23 mouse cellular contexts compared by ENCODE assay signal in the genomic region with DNA sequence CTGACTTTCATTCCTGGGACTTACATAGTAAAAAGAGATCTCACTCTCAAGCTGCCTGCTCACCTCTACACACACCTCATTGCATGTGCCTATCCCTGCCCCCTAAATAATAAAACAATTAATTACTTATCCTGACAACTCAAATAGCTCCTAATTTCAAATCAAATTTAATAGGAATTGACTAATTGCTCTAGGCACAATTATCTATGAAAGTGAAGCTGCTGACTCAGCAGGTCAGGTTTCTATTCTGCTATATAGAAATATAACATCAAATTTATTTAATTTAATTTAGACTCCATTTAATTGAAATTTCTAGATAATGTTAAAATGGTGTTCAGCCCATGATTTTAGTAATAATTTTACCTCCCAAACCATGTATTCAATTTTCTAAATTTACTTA.
DNase-seq lines count a peak whose midpoint lies in the region; ATAC-seq and TF ChIP-seq lines count a peak whose summit lies in the region.
"Had no signal": no experiment of that assay in that cellular context is flagged by ENCODE, and none has a peak within 500 bp of the region (broad histone marks: within the 10 kb centered on the region; RNA-seq: fewer than 3 reads in every experiment).

No protein-coding gene starts in this region.

- TF ChIP-seq EP300 in CH12.LX (IDR thresholded peaks at IDR 0.05; ENCODE audit: low read length) (no peak), MEL (IDR thresholded peaks at IDR 0.05; ENCODE audit: low read depth in 1 of 2, low read length in 2 of 2) (no peak)

- H3K27me3 ChIP-seq in CH12.LX (replicated peaks) (no peaks in the 10 kb centered on the region), MEL (ENCODE audit: control insufficient read depth in 1 of 2, insufficient read depth in 2 of 2, low read length in 2 of 2) (no peaks in the 10 kb centered on the region)

- no peaks in the 10 kb centered on the region for H3K9me3 ChIP-seq in CH12.LX (replicated peaks; ENCODE audit: low read length)
- no peaks in the 10 kb centered on the region for H3K9me3 ChIP-seq in ES-E14 (ENCODE audit: control insufficient read depth, insufficient read depth, low read depth, low read length)
- H3K9me3 ChIP-seq in MEL (replicated peaks; ENCODE audit: insufficient read depth, low read length) = no peaks in the 10 kb centered on the region
- H3K9me3 ChIP-seq: G1E had no signal

- no peak for ATAC-seq in erythroid progenitor cell, adult 5-6 weeks (replicated peaks; ENCODE audit: low FRiP score, poor library complexity, severe bottlenecking)
- ATAC-seq: activated CD4-positive, CD25-positive, alpha-beta regulatory T cell, adult 4 months; CD4-positive, CD25-positive, alpha-beta regulatory T cell, adult 4 months; Patski had no signal

- no peaks in the 10 kb centered on the region for H3K79me2 ChIP-seq in CH12.LX (replicated peaks; ENCODE audit: control insufficient read depth, extremely low read depth, insufficient read depth, poor library complexity, severe bottlenecking)
- H3K79me2 ChIP-seq in MEL (ENCODE audit: control insufficient read depth, insufficient read depth, low read length, poor library complexity) = no peaks in the 10 kb centered on the region

- in situ Hi-C loops in CH12.LX (cut with MboI; ENCODE audit: low pct_ligation_motif_present, low pct_unique_long_range_greater_than_20kb, low sequenced_read_pairs) (no loop called here), ES-E14 (cut with MboI; ENCODE audit: low sequenced_read_pairs in 2 of 2, unreplicated experiment in 2 of 2) (no loop called here)

- no peak overlapping the region for H3K27ac ChIP-seq in CH12.LX (ENCODE audit: insufficient read depth, low read depth)
- H3K27ac ChIP-seq in ES-E14 (ENCODE audit: insufficient read depth, low read depth, low read length, poor library complexity, severe bottlenecking) = no peak overlapping the region
- no peak overlapping the region for H3K27ac ChIP-seq in MEL (ENCODE audit: control insufficient read depth, low read depth, low read length)

- TF ChIP-seq POLR2A in CH12.LX (IDR thresholded peaks at IDR 0.05; ENCODE audit: low read depth, low read length) (no peak), MEL (IDR thresholded peaks at IDR 0.05; ENCODE audit: control insufficient read depth in 1 of 2, insufficient read depth in 1 of 2, low read depth in 1 of 2, low read length in 2 of 2, poor library complexity in 1 of 2) (no peak)

- H3K4me1 ChIP-seq in CH12.LX (ENCODE audit: control insufficient read depth in 1 of 2, insufficient read depth in 2 of 2) (peaks cover 0 to 6% of the 10 kb centered on the region in 2 experiments; a peak in 2 of 4 replicates), ES-E14 (ENCODE audit: control insufficient read depth in 2 of 2, insufficient read depth in 2 of 2, low read length in 2 of 2, poor library complexity in 1 of 2) (no peaks in the 10 kb centered on the region; a peak in 1 of 4 replicates), MEL (ENCODE audit: control insufficient read depth in 1 of 2, insufficient read depth in 2 of 2, low read length in 2 of 2) (no peaks in the 10 kb centered on the region)

- H3K36me3 ChIP-seq in CH12.LX (replicated peaks in 1 of 2; ENCODE audit: control insufficient read depth in 1 of 2, insufficient read depth in 1 of 2, low read length in 1 of 2) (no peaks in the 10 kb centered on the region), ES-E14 (ENCODE audit: control insufficient read depth, insufficient read depth, low read length, poor library complexity, severe bottlenecking) (no peaks in the 10 kb centered on the region), MEL (ENCODE audit: control insufficient read depth in 1 of 2, insufficient read depth in 2 of 2, low read length in 2 of 2) (no peaks in the 10 kb centered on the region)
- H3K36me3 ChIP-seq: G1E had no signal

- no peak overlapping the region for H3K9ac ChIP-seq in CH12.LX (ENCODE audit: insufficient read depth, low read depth)
- no peak overlapping the region for H3K9ac ChIP-seq in ES-E14 (ENCODE audit: insufficient read depth, low read depth, low read length, poor library complexity, severe bottlenecking)
- no peak overlapping the region for H3K9ac ChIP-seq in MEL (ENCODE audit: control insufficient read depth, low read depth, low read length, poor library complexity, severe bottlenecking)

- no peak for TF ChIP-seq RAD21 in CH12.LX (IDR thresholded peaks at IDR 0.05; ENCODE audit: low read depth, low read length)
- no peak for TF ChIP-seq RAD21 in MEL (IDR thresholded peaks at IDR 0.05; ENCODE audit: low read depth, low read length)

- H3K4me2 ChIP-seq in CH12.LX (ENCODE audit: insufficient read depth, low read depth, poor library complexity, severe bottlenecking) = no peak overlapping the region

- dilution Hi-C loops in CH12.LX (cut with MboI; ENCODE audit: extremely low pct_ligation_motif_present, extremely low pct_unique_long_range_greater_than_20kb, low sequenced_read_pairs) = no loop called here

- H3K4me3 ChIP-seq in CH12.LX (replicated peaks in 1 of 3; ENCODE audit: low read depth in 2 of 3, low read length in 2 of 3, poor library complexity in 1 of 3) (no peak overlapping the region), ES-E14 (ENCODE audit: insufficient read depth in 1 of 2, low read depth in 1 of 2, low read length in 2 of 2, poor library complexity in 1 of 2, severe bottlenecking in 1 of 2) (no peak overlapping the region), MEL (ENCODE audit: control insufficient read depth in 1 of 2, insufficient read depth in 1 of 2, low read depth in 2 of 2, low read length in 2 of 2) (no peak overlapping the region)

- DNase-seq in CH12.LX (ENCODE audit: extremely low read depth) (no peak), ES-E14 (ENCODE audit: low read depth, low spot score) (no peak), MEL (ENCODE audit: low read depth, low spot score) (no peak)
- no peak for DNase-seq in spleen, postnatal 36 days (ENCODE audit: low spot score in 2 of 2)
- no peak for DNase-seq in left cerebral cortex, postnatal 10 days (ENCODE audit: extremely low spot score in 1 of 2, low spot score in 2 of 2)
- DNase-seq: adrenal gland, adult 2 months; adrenal gland, adult 8-10 months; adrenal gland, postnatal 10 days; adrenal gland, postnatal 14 days; adrenal gland, postnatal 25 days; adrenal gland, postnatal 36 days; B cell, adult 2 months; cerebellum, adult 11 months; cerebellum, adult 11-12 months; cerebellum, adult 18-20 months; cerebellum, adult 2 months; cerebellum, adult 8-10 months; cerebellum, adult 9-10 months had no signal

- TF ChIP-seq CTCF in CH12.LX (conservative IDR thresholded peaks at IDR 0.05 in 1 of 2, IDR thresholded peaks at IDR 0.05 in 1 of 2; ENCODE audit: low read depth in 2 of 2, low read length in 2 of 2) = no peak
- TF ChIP-seq CTCF in MEL (IDR thresholded peaks at IDR 0.05 in 2 of 3, conservative IDR thresholded peaks at IDR 0.05 in 1 of 3; ENCODE audit: control insufficient read depth in 1 of 3, insufficient read depth in 1 of 3, low read depth in 2 of 3, low read length in 3 of 3, poor library complexity in 1 of 3, severe bottlenecking in 1 of 3) = no peak

- intact Hi-C loops in left cerebral cortex, postnatal 10 days (cut with DNase I) = no loop called here

TF ChIP-seq in CH12.LX, 34 proteins besides CTCF, POLR2A, EP300 and RAD21:
- TF ChIP-seq MAFK (IDR thresholded peaks at IDR 0.05; ENCODE audit: insufficient replicate concordance, low read length) (peak; percentile 84), CHD1 (IDR thresholded peaks at IDR 0.05; ENCODE audit: low read depth, low read length) (no peak)

TF ChIP-seq in ES-E14, 5 proteins besides CTCF, POLR2A, EP300 and RAD21:
- TF ChIP-seq MAFK (IDR thresholded peaks at IDR 0.05; ENCODE audit: insufficient read depth, low read depth, low read length) (peak; percentile 68; the same call in 1 of the 2 replicates), CHD2 (IDR thresholded peaks at IDR 0.05; ENCODE audit: low read depth, low read length) (no peak)

TF ChIP-seq in MEL, 35 proteins besides CTCF, POLR2A, EP300 and RAD21:
- TF ChIP-seq SIN3A (IDR thresholded peaks at IDR 0.05; ENCODE audit: low read length) (no peak), KAT2A (conservative IDR thresholded peaks at IDR 0.05; ENCODE audit: low read depth, low read length) (no peak), MAFK (IDR thresholded peaks at IDR 0.05; ENCODE audit: borderline replicate concordance, low read depth, low read length) (peak; percentile 53; the same call in 1 of the 2 replicates), MXI1 (IDR thresholded peaks at IDR 0.05; ENCODE audit: low read depth, low read length) (no peak), HCFC1 (IDR thresholded peaks at IDR 0.05; ENCODE audit: low read depth, low read length) (no peak)

Comparison
In these comparisons a context has a peak if more than half of its experiments do, and no peak if none do; other contexts are left out.
1. Of the 35 proteins assayed by ChIP-seq in both MEL and CH12.LX: peak only in MEL: none; only in CH12.LX: none; in both: MAFK; in neither: 34.